Mouse (Mus musculus) lung, postnatal 10 days (tissue): ENCODE results near the gene Slc25a4.
"Not testable (repeated sequence)": the region's sequence is repeated elsewhere in the genome, so short reads cannot be mapped to it uniquely, and the experiment has no call there.

Experiments
- DNase-seq: peaks from one replicate; pipeline ENCODE4 v3.0.0; 2021

The Slc25a4 gene

DNA sequence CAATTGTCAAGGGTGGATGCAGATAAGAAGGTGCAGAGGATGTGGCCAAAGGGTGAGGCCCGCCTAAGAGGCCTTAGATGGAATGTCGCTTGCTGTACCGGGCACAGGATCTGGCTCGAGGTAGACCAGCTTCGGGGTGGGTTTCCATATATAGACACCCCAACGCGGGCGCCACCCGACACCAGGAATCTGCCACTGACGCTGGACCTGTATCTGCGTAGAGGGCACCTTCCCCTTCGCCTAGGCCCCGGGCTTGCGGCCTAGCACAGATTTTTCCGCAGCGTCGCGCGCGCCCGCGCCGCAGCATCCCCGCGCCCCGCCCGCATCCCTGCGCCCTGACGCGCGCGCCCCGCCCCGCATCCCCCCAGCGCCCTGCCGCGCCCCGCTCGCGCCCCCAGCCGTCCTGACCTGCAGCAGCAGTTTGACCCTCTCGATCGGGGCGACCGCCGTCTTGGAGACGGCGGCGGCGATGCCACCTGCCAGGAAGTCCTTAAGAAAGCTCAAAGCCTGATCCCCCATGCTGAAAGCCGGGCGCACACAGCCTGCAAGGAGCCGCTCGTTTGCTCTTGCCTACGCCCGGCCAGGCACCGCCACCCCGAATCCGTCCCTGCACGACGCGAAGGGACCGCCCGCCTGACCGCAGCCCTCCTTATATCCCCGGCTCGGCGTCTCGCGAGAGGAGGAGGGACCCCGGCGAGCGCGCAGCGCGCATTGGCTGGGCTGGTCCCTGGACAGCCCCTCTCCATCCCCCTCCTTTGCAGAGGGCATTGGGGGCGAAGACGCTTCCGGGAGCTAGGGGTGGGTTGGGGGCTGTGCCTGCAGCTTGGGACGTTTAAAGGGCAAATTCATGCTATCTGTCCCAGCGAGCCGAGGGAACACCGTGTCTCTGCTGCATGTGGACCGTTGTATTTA lies at the start of gene Slc25a4:
TSS of gene Slc25a4 (minus strand) at position 881 of the 912 bp plus-strand sequence.
- peak; percentile 98 for DNase-seq

DNA sequence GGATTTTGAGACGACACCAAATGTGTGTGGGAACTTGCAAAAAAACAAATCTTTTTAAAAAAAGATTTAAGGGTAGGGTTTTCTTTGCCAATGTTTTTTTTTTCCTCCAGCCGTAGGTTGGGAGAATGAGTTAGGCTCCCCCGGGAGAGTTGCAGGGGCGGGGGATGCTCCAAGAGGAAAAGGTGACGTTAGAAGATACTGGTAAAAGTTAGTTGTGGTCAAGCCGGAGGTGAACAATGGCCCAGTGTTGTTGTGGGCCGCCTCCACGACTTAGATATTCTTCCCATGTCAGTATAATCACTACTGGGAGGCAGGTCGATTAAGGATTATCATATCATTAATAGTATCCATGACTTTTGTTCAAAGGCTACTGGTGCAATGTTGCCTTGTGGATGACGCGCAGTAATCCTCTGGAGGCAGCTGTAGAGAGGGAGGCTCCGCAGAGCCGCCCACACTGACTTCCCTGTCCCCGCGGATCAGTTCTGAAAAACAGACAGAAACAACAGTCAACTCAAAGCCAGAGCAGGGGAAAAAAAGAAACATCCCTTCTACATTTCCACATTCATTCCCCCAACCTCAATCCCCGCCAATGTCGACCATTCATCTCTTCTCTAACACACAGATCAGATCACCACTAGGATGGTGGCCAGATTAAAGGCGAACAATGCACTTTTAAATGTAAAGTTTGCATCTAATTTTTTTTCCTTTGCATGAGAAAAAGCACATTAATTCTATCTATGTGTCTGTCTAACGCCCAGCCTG lies 47.0 kb upstream of the Slc25a4 start:
- DNase-seq = no peak

- no peak for DNase-seq
Observed at GRCm38 (mm10) chr8:46252456-46252855, 41.4 kb upstream of the Slc25a4 start.

GRCm38 (mm10) chr8:46251561-46251960 lies 40.5 kb upstream of the Slc25a4 start:
- DNase-seq = no peak

DNA sequence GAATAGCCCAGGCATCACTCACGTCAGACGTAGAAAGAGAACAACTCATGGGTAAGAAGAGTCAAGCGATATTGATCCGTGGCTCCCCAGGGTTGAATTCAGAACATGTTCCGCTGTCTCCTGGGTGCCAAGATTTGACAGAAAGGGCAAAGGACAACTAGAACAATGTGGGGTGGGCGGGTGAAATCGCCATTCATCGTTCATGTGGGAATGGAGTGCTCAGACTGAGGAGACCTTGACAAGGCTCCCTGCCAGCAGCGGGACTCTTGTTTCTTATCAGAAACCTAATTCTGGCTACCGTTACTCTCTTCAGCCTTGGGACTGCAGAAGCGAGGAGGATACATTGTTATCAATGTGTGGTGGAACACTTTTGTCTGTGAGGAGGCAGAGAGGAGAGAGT lies 35.3 kb upstream of the Slc25a4 start:
- DNase-seq = no peak

- no peak for DNase-seq
Observed at GRCm38 (mm10) chr8:46242946-46243345, 31.9 kb upstream of the Slc25a4 start.

DNA sequence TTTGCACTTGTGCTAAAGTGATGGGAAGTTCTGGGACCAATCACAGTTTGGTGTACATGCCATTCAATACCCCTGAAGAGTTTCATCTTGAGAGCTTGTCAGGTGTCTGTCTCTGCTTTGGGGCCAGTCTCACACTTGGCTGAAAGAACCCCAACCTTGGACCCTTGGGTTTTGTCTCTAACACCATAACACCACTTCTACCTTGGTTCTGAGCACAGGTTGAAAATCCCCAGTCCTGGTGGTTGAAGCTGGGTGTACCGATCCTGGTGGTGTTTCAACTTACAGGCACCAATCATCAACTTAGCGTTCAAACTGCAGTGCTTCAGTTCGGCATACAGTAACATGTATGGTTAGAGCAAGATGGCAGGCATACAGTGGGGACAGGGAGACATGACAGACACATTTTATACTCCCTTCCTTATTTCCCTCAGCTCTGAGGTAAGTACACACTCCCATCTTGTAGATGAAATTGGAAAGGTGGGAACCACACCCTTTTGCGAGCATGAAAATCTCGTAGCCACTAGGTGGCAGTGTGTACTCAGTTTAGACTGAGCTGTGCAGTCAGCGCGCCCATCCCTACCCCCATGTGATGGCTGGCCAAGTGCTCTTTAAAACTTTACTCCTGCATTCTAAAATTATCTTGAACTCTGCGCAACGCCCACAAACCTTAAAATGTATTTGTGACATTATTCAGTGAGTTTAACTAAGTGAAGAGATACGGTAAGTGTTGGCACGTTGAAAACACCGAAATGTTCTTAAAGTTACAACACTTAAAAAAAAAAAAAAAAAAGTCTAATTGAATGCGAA lies 30.7 kb upstream of the Slc25a4 start:
- peak; percentile 87 for DNase-seq

DNA sequence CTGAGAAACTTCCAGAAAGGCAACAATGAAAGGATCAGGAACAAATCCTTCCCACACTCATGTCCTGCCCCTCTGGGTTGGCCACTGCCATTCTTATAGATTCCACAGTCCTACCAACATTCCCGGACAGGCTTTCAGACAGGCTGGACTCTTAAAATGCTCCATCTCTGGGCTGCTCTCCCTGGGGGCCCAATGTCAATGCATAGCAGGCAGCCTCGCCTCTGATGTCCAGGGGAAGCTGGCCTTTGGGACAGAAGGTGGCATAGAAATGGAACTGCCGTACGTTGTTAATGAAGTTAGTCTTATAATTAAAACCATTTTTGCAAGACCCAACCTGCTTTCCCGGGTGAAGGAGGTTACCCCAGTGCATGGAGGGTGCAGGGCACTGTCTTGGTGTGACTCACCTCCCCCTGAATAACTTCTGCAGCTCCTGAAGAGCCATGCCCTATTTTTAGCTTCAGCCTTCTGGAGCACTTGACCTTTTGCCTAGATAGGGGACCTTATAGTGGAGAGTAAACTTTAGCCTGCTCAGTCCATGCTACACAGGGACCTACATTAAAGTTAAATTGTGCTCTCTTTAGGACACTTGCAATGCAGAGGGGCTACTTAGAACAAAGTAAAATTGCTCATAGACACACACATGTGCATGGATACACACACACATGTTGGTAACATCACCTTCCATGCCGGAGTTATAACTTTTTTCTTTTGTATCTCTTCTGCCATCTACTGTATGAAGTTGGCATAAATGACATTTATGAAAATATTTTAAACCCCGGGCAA lies 25.5 kb upstream of the Slc25a4 start:
- no peak for DNase-seq

DNA sequence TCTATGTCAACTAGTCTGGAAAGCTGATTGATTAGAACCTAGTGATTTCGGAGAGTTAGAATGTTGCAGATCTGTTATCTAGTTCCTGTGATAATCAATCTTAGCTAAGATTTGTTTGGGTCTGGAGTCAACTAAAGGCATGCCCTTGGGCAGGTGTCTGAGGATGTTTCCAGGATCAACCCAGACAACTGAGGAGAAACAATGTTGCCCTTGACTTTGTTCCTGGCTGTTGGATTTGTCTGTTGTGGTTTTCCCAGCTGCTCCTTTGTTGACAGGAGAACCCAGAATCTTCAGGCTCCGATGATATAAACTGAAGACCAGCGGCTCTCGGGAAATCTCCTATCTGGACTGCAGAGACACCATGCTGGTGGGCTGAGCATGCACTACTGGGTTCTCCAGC lies 23.7 kb upstream of the Slc25a4 start:
- DNase-seq = no peak

DNA sequence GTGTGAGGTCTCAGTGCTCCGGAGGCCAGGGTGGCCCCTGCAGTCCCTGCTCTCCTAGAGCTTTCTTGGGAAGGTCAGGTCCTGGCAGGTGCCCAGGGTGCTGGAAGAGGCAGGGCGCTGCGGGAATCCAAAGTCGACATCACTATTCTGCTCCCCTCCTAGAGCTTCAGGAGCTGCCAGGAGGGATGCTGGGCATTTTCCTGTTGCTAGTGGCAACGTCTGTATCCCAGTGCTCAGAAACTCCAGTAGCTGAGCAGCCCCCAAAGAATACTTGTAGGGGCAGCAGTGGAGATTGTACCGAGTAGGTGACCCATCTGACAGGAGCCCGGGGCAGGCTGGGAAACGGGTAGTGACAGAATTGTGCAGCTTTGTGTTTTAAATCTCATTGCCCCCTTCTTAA lies 21.7 kb upstream of the Slc25a4 start:
- DNase-seq = no peak

DNA sequence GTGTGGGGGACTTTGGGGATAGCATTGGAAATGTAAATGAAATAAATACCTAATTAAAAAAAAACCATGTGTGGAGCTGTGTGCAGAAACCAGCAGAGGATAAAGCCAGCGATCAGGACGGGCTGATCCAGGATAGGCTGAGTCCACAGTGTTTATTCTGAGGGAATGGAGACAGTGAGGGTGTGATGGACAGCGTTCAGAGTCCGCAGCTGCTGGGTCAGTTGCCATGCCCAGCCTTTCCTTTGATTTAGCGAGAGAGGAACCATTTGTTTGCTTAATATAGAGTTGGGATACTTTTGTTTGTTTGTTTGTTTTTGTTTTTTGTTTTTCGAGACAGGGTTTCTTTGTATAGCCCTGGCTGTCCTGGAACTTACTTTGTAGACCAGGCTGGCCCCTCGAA lies 20.9 kb upstream of the Slc25a4 start:
- DNase-seq = not testable (repeated sequence)

DNA sequence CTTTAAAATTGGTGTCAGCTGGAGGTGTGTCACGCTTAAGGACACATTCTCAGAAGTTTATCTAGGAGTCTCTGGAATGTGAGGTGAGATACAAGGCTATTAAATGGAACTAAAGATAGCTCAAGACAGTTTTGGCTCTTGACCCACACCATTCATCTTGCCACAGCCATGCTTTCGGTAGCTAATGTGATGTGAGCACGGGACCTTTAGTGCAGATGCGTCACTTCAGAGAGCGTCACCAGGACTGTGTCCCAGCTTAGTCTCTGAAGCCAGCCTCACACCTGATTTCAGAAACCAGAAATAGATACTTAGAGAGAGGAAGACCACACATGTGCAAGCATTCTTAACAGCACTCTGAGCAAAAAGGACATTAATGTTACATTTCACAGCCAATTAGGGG lies 15.5 kb upstream of the Slc25a4 start:
- no peak for DNase-seq

GRCm38 (mm10) chr8:46225501-46225900 lies 14.4 kb upstream of the Slc25a4 start:
- no peak for DNase-seq

DNA sequence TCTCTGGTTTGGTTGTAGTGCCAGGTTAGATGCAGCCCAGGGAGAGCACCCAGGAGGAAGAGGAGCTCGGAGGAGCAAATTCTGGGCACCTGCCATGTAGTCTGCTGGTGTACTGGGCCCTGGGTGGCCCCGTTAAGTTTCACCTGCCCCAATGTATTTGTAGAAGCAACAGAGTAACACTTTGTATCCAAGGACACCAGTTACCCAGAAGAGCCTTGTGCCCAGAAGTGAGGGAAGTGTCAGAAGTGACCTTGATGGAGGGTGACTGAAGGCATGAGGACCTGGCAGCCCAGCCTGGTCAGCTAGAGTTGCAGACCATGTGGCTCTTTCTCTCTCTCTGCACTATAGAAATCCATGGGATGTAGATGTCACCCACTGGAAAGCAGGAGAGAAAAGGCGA lies 9.5 kb upstream of the Slc25a4 start:
- DNase-seq = no peak

DNA sequence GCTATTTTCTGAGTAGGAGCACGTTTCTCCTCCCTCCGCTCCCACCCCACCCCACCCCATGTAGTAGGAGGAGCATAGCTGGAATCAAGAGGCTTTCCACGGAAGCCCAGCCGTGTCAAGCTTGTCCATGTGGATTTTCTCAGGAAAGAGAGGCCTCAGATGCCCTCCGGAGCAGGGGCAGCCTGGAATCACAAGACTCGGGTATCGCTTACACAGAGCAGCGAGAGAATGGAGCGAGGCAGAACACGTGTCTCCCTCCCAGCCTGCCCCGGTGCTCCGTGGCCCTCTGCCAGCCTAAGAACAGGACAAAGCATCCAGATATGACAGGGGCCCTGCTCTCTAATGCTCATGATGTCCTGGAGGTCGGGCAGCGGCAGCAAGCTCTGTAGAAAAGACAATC lies 5.8 kb upstream of the Slc25a4 start:
- peak; percentile 56 for DNase-seq

GRCm38 (mm10) chr8:46213971-46214480 lies 2.9 kb upstream of the Slc25a4 start:
- DNase-seq = no peak

DNA sequence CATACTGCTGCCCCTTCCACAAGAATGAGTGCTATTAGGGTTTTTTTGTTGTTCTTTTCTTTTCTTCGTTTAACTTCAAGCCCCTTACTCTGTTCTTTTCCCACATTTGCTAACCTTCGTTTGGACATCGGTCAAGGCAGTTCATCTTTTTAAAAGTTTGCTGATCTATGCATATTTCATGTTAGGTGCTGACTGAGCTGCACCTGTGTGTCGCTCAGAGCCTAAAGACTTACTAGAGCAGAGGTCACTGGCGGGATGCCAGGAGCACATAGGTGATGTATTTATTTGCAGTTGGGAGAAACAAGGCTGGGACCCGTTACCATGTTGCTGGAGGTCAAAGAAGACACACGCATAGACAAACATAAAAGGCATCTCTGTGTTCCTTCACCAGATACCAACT lies 1.1 kb upstream of the Slc25a4 start:
- peak; percentile 14 for DNase-seq

GRCm38 (mm10) chr8:46211611-46212071 lies 557 bp upstream of the Slc25a4 start:
- peak; percentile 16 for DNase-seq

- no peak for DNase-seq
Observed at GRCm38 (mm10) chr8:46209057-46209456, 2.0 kb downstream of the Slc25a4 start.

DNA sequence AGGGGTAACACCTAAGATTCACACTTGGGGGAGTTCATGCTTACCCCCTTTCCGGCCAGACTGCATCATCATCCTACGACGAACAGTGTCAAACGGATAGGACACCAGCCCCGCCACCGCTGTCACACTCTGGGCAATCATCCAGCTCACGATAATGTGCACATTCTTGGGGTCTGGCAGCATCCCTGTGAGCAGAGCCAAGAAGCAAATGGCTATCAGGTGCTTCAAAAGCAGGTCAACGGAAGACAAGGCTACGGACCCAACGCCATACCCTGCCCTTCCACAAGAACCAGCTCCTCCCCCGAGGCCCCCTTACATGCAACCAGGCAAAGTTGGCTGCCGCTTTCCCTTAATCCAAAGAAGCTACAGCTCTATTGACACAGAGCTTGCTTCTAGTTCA lies 2.7 kb downstream of the Slc25a4 start:
- peak; percentile 62 for DNase-seq

DNA sequence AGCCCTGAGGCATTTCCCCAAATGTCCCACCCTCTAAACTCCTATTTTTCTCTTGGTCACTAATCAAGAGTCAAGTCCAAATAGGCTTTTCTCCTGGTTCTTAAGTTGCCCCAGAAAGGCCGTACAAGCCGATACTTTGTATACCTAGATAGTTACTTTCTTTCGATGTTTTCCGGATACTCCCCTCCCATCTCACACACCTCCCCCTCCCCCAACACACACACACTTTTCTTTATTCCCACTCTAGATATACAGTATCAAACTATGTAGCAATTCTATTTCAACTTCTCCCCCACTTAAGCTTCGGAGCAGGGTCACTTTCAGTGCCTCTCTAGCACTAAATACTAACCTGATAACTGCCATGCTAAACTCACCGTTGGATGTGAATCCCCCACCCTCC lies 5.0 kb downstream of the Slc25a4 start:
- no peak for DNase-seq
